Mouse (Mus musculus) embryo, embryonic 11.5 days (tissue): ENCODE results near the gene E330034G19Rik.
A peak's percentile ranks its signal among the peaks of the same experiment; 100 is the strongest.
"Not testable (repeated sequence)": the region's sequence is repeated elsewhere in the genome, so short reads cannot be mapped to it uniquely, and the experiment has no call there.

ENCODE experiments used
- DNase-seq: peaks from one replicate; pipeline ENCODE4 v3.0.0-alpha.2; 2012; ENCODE audit warnings: low read depth, low spot score

Gene E330034G19Rik

DNA sequence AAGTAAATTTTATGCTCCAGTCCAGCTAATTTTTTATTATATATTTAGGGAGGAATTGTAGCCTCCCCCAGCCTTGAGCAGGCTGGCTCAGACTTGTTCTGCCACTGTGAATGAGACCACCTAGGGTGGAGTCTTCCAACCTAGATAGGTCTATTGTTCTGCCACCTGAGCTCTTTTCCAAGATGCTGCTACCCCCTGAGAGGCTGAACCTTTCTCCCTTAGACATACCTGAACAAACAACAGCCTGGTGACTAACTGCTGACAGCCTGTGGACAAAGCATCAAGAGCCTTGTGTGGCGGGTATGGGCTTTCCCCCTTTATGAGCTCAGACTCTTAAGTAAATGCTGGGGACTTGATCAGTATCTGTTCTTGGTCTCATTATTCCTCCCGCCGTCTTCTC is 54.0 kb downstream of the E330034G19Rik start:
- not testable (repeated sequence) for DNase-seq

- peak; percentile 27 for DNase-seq
Measured at GRCm38 (mm10) chr14:24358295-24358951, 65.4 kb downstream of the E330034G19Rik start.
